Mouse (Mus musculus): ENCODE measurements at regions not wholly inside any gene's neighbourhood (a gene's known extent, or its start where the extent isn't known, plus 50 kb on each side); places are given as distances from the start of the nearest gene placed in this dataset.

- TF ChIP-seq CTCF (IDR thresholded peaks at IDR 0.05; ENCODE audit: extremely low read depth, insufficient read depth, insufficient read length, insufficient replicate concordance) (no peak), POLR2A (IDR thresholded peaks at IDR 0.05; ENCODE audit: low read depth, low read length) (no peak)
These were observed 131.6 kb downstream of the Emp1 start for GRCm38 (mm10) chr6:135493983-135494382.

All from spleen, adult 2 months (tissue).